Mouse (Mus musculus): Measurements from ENCODE around the gene Cic. TPM values are rescaled to one million over a fixed set of nuclear protein-coding genes. Genes with fewer than 3 reads are reported as not detected.

Gene Cic
- 42.0 TPM for polyA plus RNA-seq (2014; fragmentation: Illumina TruSeq; extraction: RNeasy Lipid Tissue Mini Kit (QIAGEN cat#74804); ENCODE audit: insufficient read depth, low read depth, low replicate concordance)

DNA sequence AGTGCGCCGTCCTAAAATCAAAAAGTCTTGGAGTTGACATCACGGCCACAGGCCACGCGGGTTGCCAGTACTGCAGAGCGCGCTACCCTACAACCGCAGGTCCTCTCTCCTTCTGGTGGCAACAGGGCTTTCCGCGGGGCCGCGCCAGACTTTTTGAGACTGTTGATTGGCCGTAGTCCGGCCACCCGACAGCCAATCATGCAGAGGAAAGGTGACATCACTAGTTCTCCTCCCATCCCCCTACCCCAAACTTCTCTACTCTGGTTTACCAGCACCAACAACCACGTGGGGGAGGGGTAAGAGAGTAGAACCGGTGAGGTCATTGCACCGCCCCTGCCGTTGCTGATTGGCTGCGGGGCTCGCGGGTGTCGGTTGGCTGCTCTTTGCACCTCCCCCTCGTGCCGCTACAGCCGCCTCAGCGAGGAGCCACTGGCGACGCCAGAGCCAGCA lies at the start of gene Cic:
Gene Cic (plus strand): TSS at position 404 of the 450 bp plus-strand sequence.

DNA sequence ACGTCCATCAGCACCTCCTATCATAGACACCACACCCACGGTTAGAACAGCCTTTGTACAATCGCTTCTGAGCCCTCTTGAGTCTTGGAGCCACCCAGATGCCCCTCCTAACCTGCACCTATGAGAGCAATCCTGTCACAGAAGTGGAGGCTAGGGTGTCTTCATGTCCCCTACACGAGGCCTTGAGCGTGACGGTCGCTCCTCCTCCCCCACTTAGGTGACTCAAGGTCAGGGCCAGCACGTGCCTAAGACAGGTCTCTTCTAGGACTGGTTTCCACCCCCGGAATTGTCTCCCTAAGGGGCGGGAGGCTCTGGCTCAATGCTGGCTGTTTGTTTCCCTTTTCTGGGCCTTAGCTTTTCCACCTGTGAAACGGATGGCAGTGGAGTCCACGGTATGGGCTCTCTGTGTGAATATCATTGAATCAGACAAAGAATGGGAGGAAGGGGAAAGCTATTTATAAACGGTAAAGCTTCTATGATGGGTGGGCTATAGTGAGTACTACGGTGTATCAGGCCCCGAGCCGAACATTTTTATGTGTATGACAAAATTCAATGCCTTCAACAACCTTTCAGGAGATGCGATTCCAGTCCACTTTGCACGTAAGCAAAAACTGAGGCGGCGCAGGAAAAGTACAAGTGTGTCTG lies 46.9 kb upstream of the Cic start, which contains the start of gene Dedd2:
Gene Dedd2 (minus strand): TSS at position 159 of the 645 bp plus-strand sequence.

DNA sequence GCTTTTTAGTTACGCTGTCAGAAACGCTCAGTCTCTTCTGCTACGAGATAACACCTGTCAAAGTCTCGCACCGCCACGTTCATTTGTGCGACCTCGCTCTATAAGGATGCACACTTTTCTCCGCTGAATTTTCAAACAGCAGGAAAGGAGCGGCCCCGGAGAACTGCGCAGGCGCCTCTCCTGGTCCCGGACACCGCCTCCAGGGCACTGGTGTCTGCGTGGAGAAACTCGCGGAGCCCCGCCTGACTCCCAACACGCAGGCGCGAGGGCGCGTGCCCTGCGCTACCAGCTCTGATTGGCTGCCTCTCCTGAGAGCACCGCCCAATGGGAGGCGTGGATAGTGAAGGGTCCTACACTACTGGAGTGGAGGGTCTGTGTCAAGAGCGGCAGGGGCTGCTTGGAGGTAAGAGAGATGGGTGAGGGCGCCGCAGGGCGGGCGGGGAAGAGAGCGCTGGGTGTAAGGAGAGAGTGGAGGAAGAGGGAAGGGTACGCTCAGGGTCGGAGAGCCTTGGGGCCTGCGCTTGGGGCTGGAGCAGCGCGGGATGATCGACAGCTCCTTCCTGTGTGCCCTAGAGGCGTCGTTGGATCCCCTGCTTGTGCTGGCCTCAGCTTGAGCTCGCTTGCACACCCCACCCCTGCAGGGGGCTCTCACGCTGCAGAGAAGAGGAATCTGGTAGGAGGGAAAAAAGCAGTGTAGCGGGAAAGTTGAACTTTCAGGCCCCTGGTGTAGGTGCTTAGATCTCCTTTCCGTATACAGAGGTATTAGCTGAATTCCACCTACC lies 46.2 kb upstream of the Cic start, which contains the start of gene Zfp526:
Gene Zfp526 (plus strand): TSS at position 324 of the 782 bp plus-strand sequence.

DNA sequence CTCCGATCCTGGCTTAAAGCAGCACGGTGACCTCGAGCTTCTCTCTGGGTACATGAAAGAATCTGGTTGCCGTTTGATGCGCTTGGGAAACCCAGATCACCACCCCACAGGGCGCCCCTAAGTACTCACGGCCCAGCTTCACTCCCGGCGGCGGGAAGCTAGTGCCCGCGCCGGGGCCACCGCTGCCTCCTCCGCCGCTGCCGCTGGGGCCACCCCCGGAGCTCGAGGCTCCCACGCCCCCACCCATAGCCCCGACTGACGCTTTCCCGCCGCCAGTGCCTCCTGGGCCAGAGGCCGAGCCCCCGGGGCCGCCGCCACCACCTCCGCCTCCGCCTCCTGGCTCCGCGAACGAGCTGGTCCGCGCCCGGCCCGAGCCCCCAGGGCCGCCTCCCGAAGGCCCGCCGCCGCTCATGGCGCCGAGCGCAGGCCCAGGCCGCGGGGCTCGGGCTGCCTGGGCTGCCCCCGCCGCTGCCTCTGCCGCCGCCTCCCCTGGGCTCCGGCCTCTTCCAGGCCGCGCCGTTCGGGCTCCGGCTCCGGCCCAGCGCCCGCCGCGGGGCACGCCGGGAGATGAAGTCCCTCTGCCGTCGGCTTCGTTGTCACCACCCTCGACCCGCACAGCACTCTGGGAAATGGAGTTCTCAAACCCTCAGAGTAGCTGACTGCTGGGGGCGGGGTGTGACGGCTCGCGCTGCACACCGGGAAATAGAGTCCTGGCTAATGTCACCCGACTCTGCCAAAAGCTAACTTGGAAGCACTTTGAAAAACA lies 30.1 kb upstream of the Cic start, which contains the start of gene Gsk3a:
Gene Gsk3a (minus strand): TSS at position 603 of the 766 bp plus-strand sequence.

DNA sequence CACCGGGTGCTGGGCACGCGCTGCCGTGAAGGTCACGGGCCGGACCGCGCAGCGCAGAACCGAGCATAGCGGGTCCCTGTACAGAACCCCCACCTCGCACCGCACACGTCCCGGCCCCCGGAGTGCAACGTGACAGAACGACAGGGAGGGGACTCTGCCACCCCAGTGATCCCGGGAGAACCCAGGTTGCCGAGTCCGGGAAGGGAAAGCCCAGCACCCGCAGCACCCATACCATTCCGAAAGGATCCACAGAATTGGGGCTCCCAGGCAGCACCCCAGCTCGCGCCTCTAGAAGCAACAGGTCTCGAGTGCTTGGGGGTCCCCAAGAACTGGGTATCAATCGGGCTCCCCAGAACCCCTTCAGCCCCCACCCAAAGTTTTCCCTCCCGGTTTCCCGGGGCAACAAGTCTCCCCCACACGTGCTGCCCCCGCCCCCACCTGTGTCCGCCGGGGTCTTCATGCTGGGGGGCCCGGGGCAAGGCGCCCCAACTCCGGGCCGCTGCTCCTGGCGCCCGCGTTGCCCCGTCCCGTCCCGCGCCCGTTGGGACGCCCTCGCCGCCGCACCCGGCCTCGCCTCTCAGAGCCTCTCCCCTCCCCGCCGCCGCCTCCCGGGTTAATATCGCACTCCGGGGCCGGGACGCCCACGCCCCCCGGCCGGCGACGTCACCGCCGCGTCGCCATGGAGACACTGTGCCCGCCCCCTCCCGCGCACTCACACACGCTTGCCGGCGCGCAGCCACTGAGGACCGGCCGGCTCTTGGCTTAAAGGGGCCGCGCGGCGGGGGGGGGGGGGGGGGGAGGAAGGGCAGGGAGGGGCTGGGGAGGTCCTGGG lies 17.1 kb upstream of the Cic start, which contains the start of gene Erf:
Gene Erf (minus strand): TSS at position 621 of the 832 bp plus-strand sequence.

DNA sequence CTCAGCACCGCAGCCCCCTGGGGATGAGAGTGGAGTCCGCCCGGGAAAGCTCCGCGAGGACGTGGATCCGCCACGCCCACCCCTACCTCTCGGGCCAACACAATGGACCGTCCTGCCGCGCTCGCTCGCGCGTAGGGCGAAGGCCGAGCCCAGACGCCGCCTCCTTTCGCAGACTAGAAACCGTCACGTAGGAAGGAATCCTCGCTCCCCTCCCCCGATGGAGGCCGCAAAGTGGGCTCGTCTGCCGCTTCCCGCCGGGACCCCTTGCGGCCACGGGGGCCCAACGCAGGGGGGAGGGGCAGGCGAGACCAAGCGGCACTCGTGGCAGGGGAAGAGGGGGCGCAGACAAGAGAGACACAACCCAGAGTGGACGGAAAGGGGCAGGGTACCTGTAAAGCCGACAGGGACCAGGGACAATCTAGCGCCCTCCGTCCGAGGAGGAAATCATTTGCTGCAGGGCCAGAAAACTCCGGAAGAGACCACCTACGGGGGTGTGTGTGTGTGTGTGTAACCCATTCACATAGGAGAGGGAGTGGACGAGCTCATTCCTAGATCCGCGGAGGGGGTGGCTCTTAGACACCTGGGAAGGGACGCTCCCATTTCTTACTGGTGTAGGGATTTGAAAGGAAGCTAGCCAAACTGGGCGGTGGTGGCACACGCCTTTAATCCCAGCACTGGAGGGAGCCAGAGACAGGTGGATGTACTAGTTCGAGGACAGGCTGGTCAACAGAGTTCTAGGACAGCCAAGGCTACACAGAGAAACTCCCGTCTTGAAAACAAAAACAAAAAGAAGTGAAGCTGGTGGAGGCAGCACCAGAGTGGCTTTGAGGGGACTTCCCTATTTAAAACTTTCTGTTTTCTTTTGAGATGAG lies 30.2 kb downstream of the Cic start, which contains the start of gene Pafah1b3:
Gene Pafah1b3 (minus strand): TSS at position 533 of the 872 bp plus-strand sequence.

DNA sequence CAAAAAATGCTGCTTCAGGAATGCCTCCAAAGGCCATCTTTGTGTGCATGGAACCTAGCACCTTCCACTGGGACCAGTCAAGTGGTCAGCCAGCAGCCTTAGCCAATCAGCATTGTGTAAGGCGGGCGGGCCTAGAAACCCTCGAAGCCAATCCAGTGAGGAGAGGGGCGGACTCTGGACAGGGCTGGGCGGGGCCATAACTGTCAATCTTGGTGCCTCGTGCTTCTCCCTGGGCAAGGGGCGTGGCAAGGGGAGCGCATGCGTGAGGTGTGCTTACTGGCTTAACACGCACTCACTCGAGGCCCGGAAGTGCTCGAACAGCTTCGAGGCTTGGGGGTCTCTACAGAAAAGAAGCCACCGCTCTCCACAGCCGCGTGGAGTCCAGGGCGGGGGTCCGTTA lies 33.6 kb downstream of the Cic start, which contains the start of gene Prr19:
Gene Prr19 (plus strand): TSS at position 349 of the 400 bp plus-strand sequence.

DNA sequence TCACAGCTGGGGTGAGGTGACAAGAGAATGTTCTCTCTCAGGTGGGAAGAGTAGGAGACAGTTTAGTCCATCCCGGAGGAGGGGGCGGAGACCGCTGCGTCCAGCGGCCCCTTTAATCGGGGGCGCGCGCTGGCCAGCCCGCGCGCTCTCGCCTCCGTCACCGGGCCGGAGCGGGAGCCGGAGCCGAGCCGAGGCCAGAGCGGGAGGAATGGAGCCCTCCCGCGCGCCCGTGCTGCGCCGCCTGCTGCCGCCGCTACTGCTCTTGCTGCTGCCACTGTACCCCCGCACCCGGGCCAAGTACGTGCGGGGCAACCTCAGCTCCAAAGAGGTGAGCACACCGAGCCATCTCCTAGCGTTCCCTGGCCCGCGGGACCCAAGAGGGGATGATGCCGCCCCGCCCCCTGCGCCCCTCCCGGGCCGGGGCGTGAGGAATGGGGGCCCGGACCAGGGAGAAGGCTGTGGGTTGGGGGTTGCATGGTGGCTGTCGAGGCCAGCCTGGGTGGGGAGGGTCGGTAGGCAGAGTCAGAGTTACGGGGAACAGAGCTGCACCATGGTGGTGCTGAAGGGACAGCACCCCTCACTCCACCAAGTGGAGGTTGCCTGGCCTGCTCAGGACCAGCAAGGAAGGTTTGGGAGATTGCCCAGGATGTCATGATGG lies 38.6 kb downstream of the Cic start, which contains the start of gene Tmem145:
Gene Tmem145 (plus strand): TSS at position 151 of the 658 bp plus-strand sequence.

DNA sequence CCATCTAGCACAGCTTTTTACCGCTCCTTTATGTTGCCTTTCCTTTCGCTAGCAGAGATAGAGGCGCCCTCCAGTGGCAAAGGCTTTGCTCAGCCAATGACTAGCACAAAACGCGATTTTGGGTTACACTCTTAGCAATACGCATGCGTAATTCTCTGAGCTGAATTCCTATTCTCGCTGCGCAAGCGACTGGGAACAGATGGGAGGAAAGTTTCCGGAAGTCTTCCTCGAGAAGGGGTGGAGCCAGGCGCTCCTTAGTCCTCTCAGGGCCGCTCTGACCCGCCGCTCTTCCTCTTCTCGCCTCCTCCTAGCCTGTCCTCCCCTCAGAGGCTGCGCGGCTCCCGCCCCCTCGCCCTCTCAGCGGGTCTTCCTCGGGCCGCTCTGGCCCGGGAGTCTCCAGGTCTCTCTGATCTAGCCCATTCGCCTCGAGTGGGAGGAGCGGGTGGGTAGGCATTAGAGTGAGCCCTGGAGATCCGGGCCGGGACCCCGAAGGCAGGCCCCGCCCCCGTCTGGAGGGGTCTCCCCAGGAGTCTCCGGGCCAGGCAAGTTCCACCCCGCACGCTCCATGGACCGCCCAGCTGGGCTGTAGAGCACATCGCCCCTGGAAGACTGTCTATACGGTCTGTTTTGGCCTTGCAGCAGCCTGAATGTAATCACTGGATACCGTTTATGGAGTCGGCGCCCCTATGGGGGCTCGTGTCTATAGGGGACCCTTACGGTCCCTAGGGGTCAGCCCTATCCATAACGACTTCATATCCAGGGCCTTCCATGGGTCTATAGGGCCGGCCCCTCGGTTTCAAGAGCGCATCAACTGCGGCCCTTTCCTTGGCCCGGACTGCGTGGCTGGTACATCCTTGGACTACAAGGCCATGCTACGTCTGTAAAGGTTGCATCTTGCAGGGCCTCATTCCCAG lies 49.3 kb downstream of the Cic start, which contains the start of gene Megf8:
Gene Megf8 (plus strand): TSS at position 633 of the 914 bp plus-strand sequence.

Other genes starting within 250 kb of the Cic start
- gene Grik5, start 195.4 kb upstream of the Cic start, polyA plus RNA-seq (2014; fragmentation: Illumina TruSeq; extraction: RNeasy Lipid Tissue Mini Kit (QIAGEN cat#74804); ENCODE audit: insufficient read depth, low read depth, low replicate concordance), result 4.9 TPM
- 8.7 TPM for gene Zfp574, start 195.1 kb upstream of the Cic start, polyA plus RNA-seq (2014; fragmentation: Illumina TruSeq; extraction: RNeasy Lipid Tissue Mini Kit (QIAGEN cat#74804); ENCODE audit: insufficient read depth, low read depth, low replicate concordance)
- gene Pou2f2, start 88.0 kb upstream of the Cic start, polyA plus RNA-seq (2014; fragmentation: Illumina TruSeq; extraction: RNeasy Lipid Tissue Mini Kit (QIAGEN cat#74804); ENCODE audit: insufficient read depth, low read depth, low replicate concordance), result 1.9 TPM
- 16.3 TPM for gene Dedd2, start 47.1 kb upstream of the Cic start, polyA plus RNA-seq (2014; fragmentation: Illumina TruSeq; extraction: RNeasy Lipid Tissue Mini Kit (QIAGEN cat#74804); ENCODE audit: insufficient read depth, low read depth, low replicate concordance)
- 2.4 TPM for gene Zfp526, start 46.3 kb upstream of the Cic start, polyA plus RNA-seq (2014; fragmentation: Illumina TruSeq; extraction: RNeasy Lipid Tissue Mini Kit (QIAGEN cat#74804); ENCODE audit: insufficient read depth, low read depth, low replicate concordance)
- gene Gsk3a, start 29.9 kb upstream of the Cic start, polyA plus RNA-seq (2014; fragmentation: Illumina TruSeq; extraction: RNeasy Lipid Tissue Mini Kit (QIAGEN cat#74804); ENCODE audit: insufficient read depth, low read depth, low replicate concordance), result 41.0 TPM
- 10.8 TPM for gene Erf, start 16.9 kb upstream of the Cic start, polyA plus RNA-seq (2014; fragmentation: Illumina TruSeq; extraction: RNeasy Lipid Tissue Mini Kit (QIAGEN cat#74804); ENCODE audit: insufficient read depth, low read depth, low replicate concordance)
- 31.8 TPM for gene Pafah1b3, start 30.3 kb downstream of the Cic start, polyA plus RNA-seq (2014; fragmentation: Illumina TruSeq; extraction: RNeasy Lipid Tissue Mini Kit (QIAGEN cat#74804); ENCODE audit: insufficient read depth, low read depth, low replicate concordance)
- not detected for gene Prr19, start 33.7 kb downstream of the Cic start, polyA plus RNA-seq (2014; fragmentation: Illumina TruSeq; extraction: RNeasy Lipid Tissue Mini Kit (QIAGEN cat#74804); ENCODE audit: insufficient read depth, low read depth, low replicate concordance)
- not detected for gene Tmem145, start 38.4 kb downstream of the Cic start, polyA plus RNA-seq (2014; fragmentation: Illumina TruSeq; extraction: RNeasy Lipid Tissue Mini Kit (QIAGEN cat#74804); ENCODE audit: insufficient read depth, low read depth, low replicate concordance)
- 11.5 TPM for gene Megf8, start 49.5 kb downstream of the Cic start, polyA plus RNA-seq (2014; fragmentation: Illumina TruSeq; extraction: RNeasy Lipid Tissue Mini Kit (QIAGEN cat#74804); ENCODE audit: insufficient read depth, low read depth, low replicate concordance)
- not detected for gene Cnfn, start 102.0 kb downstream of the Cic start, polyA plus RNA-seq (2014; fragmentation: Illumina TruSeq; extraction: RNeasy Lipid Tissue Mini Kit (QIAGEN cat#74804); ENCODE audit: insufficient read depth, low read depth, low replicate concordance)
- 37.0 TPM for gene Lipe, start 131.0 kb downstream of the Cic start, polyA plus RNA-seq (2014; fragmentation: Illumina TruSeq; extraction: RNeasy Lipid Tissue Mini Kit (QIAGEN cat#74804); ENCODE audit: insufficient read depth, low read depth, low replicate concordance)
- gene Cxcl17, start 145.2 kb downstream of the Cic start, polyA plus RNA-seq (2014; fragmentation: Illumina TruSeq; extraction: RNeasy Lipid Tissue Mini Kit (QIAGEN cat#74804); ENCODE audit: insufficient read depth, low read depth, low replicate concordance), result 74.9 TPM
- 16.5 TPM for gene Ceacam1, start 209.9 kb downstream of the Cic start, polyA plus RNA-seq (2014; fragmentation: Illumina TruSeq; extraction: RNeasy Lipid Tissue Mini Kit (QIAGEN cat#74804); ENCODE audit: insufficient read depth, low read depth, low replicate concordance)

Measured in lung, adult 10 weeks (tissue).